Mouse (Mus musculus) hindbrain, embryonic 14.5 days (tissue): Measurements from ENCODE around the gene Dlg4. TPM values are rescaled to one million over a fixed set of nuclear protein-coding genes. Genes with fewer than 3 reads are reported as not detected.

Source experiments
- ATAC-seq: fragments of 200-750 bp; cut with Nextera tagmentation; 2 replicates; pipeline ENCODE4 v1.8.0; 2017; ENCODE audit warnings: moderate number of reproducible peaks, mild to moderate bottlenecking, moderate TSS enrichment, moderate library complexity; ENCODE audit not compliant: low FRiP score
- DNase-seq: peaks from one replicate; pipeline ENCODE4 v3.0.0-alpha.2; 2015; ENCODE audit warnings: low spot score
- H3K27ac ChIP-seq: fragments of 300-500 bp; sonication (generic); 2 replicates; pipeline ENCODE4 v1.5.1; 2014; ENCODE audit warnings: mild to moderate bottlenecking, moderate library complexity
- H3K27me3 ChIP-seq: fragments of 300-500 bp; sonication (generic); 2 replicates; pipeline ENCODE4 v1.6.1; 2014; ENCODE audit warnings: mild to moderate bottlenecking, low read length, mixed read lengths; ENCODE audit not compliant: control insufficient read depth, insufficient read depth
- H3K36me3 ChIP-seq: fragments of 300-500 bp; sonication (generic); replicated peaks from 2 replicates; pipeline ENCODE4 v1.6.1; 2014; ENCODE audit not compliant: control insufficient read depth, insufficient read depth
- H3K4me1 ChIP-seq: fragments of 300-500 bp; sonication (generic); replicated peaks from 2 replicates; pipeline ENCODE4 v1.6.1; 2014; ENCODE audit warnings: antibody characterized with exemption, low read length, mixed read lengths; ENCODE audit not compliant: control insufficient read depth, insufficient read depth
- H3K4me2 ChIP-seq: fragments of 300-500 bp; sonication (generic); replicated peaks from 2 replicates; pipeline ENCODE4 v1.6.1; 2014; ENCODE audit warnings: mild to moderate bottlenecking, moderate library complexity
- H3K4me3 ChIP-seq: fragments of 300-500 bp; sonication (generic); replicated peaks from 2 replicates; pipeline ENCODE4 v1.5.1; 2014; ENCODE audit warnings: mild to moderate bottlenecking, low read length
- H3K9ac ChIP-seq: fragments of 300-500 bp; sonication (generic); 2 replicates; pipeline ENCODE4 v1.6.1; 2014
- H3K9me3 ChIP-seq: fragments of 300-500 bp; sonication (generic); 2 replicates; pipeline ENCODE4 v1.6.1; 2016; ENCODE audit warnings: low read length; ENCODE audit not compliant: control insufficient read depth
- WGBS: fragments of 180-500 bp; shearing (Covaris S2); extraction: QIAGEN DNeasy Blood & Tissue Kit; methylation state at CpG from one replicate; pipeline ENCODE4 v1.1.7; 2014; 5-methylcytosine and 5-hydroxymethylcytosine counted together
- polyA plus RNA-seq: library from polyadenylated mRNA; unstranded; fragments of >200 nt; fragmentation: Nextera tagmentation; extraction: Ambion mirVana; gene quantifications from 2 replicates; pipeline ENCODE4 v1.2.1, GENCODE M21; 2014

The Dlg4 gene
- polyA plus RNA-seq, 1 experiment from 2014 or later, result 26.6 TPM

- Histone ChIP-seq H3K27me3 (no peaks in the 10 kb centered on the region), H3K4me3 (no peak overlapping the region), H3K9ac (no peak overlapping the region), H3K27ac (no peak overlapping the region), H3K9me3 (no peaks in the 10 kb centered on the region), H3K4me2 (no peak overlapping the region), H3K36me3 (peaks cover 11% of the 10 kb centered on the region), H3K4me1 (no peaks in the 10 kb centered on the region)
- no peak for ATAC-seq
- 57% methylated on average over 10 of the region's 10 CpGs for WGBS
- DNase-seq, result no peak
These were observed 33.1 kb downstream of the Dlg4 start for GRCm38 (mm10) chr11:70049816-70050215.

- Histone ChIP-seq H3K27me3 (no peaks in the 10 kb centered on the region), H3K4me3 (no peak overlapping the region), H3K27ac (no peak overlapping the region), H3K4me2 (no peak overlapping the region), H3K36me3 (no peaks in the 10 kb centered on the region), H3K9me3 (no peaks in the 10 kb centered on the region), H3K4me1 (no peaks in the 10 kb centered on the region), H3K9ac (no peak overlapping the region)
- 82% methylated on average over 7 of the region's 7 CpGs for WGBS
- ATAC-seq (no peak), DNase-seq (no peak)
These were observed 36.4 kb downstream of the Dlg4 start for GRCm38 (mm10) chr11:70053156-70053555.

GRCm38 (mm10) chr11:70053898-70054570 lies 37.3 kb downstream of the Dlg4 start, which contains the start of gene Asgr1:
Asgr1 (plus strand) TSS chr11:70054085.
- DNase-seq (no peak), ATAC-seq (no peak)
- H3K36me3 ChIP-seq, result no peaks in the 10 kb centered on the region
- no peaks in the 10 kb centered on the region for H3K4me1 ChIP-seq
- no peak within 1 kb of the TSS for H3K4me2 ChIP-seq
- no peaks in the 10 kb centered on the region for H3K9me3 ChIP-seq
- H3K4me3 ChIP-seq, result no peak within 1 kb of the TSS
- H3K9ac ChIP-seq, result no peak within 1 kb of the TSS
- no peaks in the 10 kb centered on the region for H3K27me3 ChIP-seq
- 88% methylated on average over 10 of the region's 10 CpGs for whole genome bisulfite sequencing
- H3K27ac ChIP-seq, result no peak within 1 kb of the TSS

- peak overlapping the region; percentile 13; the same call in 1 of the 2 replicates for H3K4me2 ChIP-seq
- no peaks in the 10 kb centered on the region for H3K36me3 ChIP-seq
- no peaks in the 10 kb centered on the region for H3K4me1 ChIP-seq
- no peaks in the 10 kb centered on the region for H3K27me3 ChIP-seq
- no peak overlapping the region for H3K9ac ChIP-seq
- peak; percentile 84 for DNase-seq
- WGBS, result 33% methylated on average over 18 of the region's 18 CpGs
- ATAC-seq, result peak; percentile 57
- H3K27ac ChIP-seq, result no peak overlapping the region
- H3K9me3 ChIP-seq, result no peaks in the 10 kb centered on the region
- H3K4me3 ChIP-seq, result no peak overlapping the region
These were observed 39.0 kb downstream of the Dlg4 start for GRCm38 (mm10) chr11:70055618-70056214.

- no peak overlapping the region for H3K4me2 ChIP-seq
- DNase-seq, result no peak
- no peaks in the 10 kb centered on the region for H3K4me1 ChIP-seq
- no peaks in the 10 kb centered on the region for H3K36me3 ChIP-seq
- H3K9ac ChIP-seq, result no peak overlapping the region
- no peaks in the 10 kb centered on the region for H3K27me3 ChIP-seq
- H3K9me3 ChIP-seq, result no peaks in the 10 kb centered on the region
- ATAC-seq, result no peak
- H3K4me3 ChIP-seq, result no peak overlapping the region
- no peak overlapping the region for H3K27ac ChIP-seq
- 83% methylated on average over 9 of the region's 9 CpGs for WGBS
These were observed 41.1 kb downstream of the Dlg4 start for GRCm38 (mm10) chr11:70057805-70058204.

GRCm38 (mm10) chr11:70059930-70060329 lies 43.2 kb downstream of the Dlg4 start:
- ATAC-seq, result no peak
- Histone ChIP-seq H3K9ac (no peak overlapping the region), H3K4me2 (no peak overlapping the region), H3K27ac (no peak overlapping the region), H3K27me3 (no peaks in the 10 kb centered on the region), H3K36me3 (no peaks in the 10 kb centered on the region), H3K9me3 (no peaks in the 10 kb centered on the region), H3K4me3 (no peak overlapping the region), H3K4me1 (no peaks in the 10 kb centered on the region)
- WGBS, result 80% methylated on average over 6 of the region's 6 CpGs
- no peak for DNase-seq

GRCm38 (mm10) chr11:70063053-70063452 lies 46.3 kb downstream of the Dlg4 start:
- DNase-seq, result no peak
- Histone ChIP-seq H3K4me3 (no peak overlapping the region), H3K36me3 (no peaks in the 10 kb centered on the region), H3K9ac (no peak overlapping the region), H3K4me2 (no peak overlapping the region), H3K9me3 (no peaks in the 10 kb centered on the region), H3K27me3 (no peaks in the 10 kb centered on the region), H3K27ac (no peak overlapping the region), H3K4me1 (no peaks in the 10 kb centered on the region)
- no peak for ATAC-seq
- 74% methylated on average over 3 of the region's 3 CpGs for WGBS

- H3K36me3 ChIP-seq, result no peaks in the 10 kb centered on the region
- ATAC-seq (no peak), DNase-seq (no peak)
- H3K4me3 ChIP-seq, result no peak overlapping the region
- H3K27me3 ChIP-seq, result no peaks in the 10 kb centered on the region
- H3K27ac ChIP-seq, result no peak overlapping the region
- WGBS, result 75% methylated on average over 4 of the region's 4 CpGs
- no peak overlapping the region for H3K9ac ChIP-seq
- H3K9me3 ChIP-seq, result no peaks in the 10 kb centered on the region
- H3K4me1 ChIP-seq, result no peaks in the 10 kb centered on the region
- H3K4me2 ChIP-seq, result no peak overlapping the region
These were observed 50.0 kb downstream of the Dlg4 start for GRCm38 (mm10) chr11:70066701-70067100.

- DNase-seq, result no peak
- Histone ChIP-seq H3K9me3 (no peaks in the 10 kb centered on the region), H3K36me3 (no peaks in the 10 kb centered on the region), H3K4me3 (no peak overlapping the region), H3K9ac (no peak overlapping the region), H3K27ac (peak overlapping the region; percentile 30; the same call in 1 of the 2 replicates), H3K27me3 (no peaks in the 10 kb centered on the region), H3K4me1 (no peaks in the 10 kb centered on the region), H3K4me2 (no peak overlapping the region)
- no peak for ATAC-seq
- whole genome bisulfite sequencing, result 27% methylated on average over 3 of the region's 3 CpGs
These were observed 51.5 kb downstream of the Dlg4 start for GRCm38 (mm10) chr11:70068245-70068644.
